Mouse (Mus musculus): ENCODE results near the gene Ccdc69. TPM values are rescaled to one million over a fixed set of nuclear protein-coding genes. Genes with fewer than 3 reads are reported as not detected.

Ccdc69 gene
- total and polyA plus RNA-seq, 3 experiments, result 0.31 to 0.42 TPM; not detected in 1

- peaks cover 10 to 16% of the 10 kb centered on the region in 2 experiments for H3K4me1 ChIP-seq (ENCODE audit: control insufficient read depth in 1 of 2, insufficient read depth in 2 of 2, low read length in 2 of 2)
- H3K9me3 ChIP-seq (replicated peaks; ENCODE audit: insufficient read depth, low read length), result no peaks in the 10 kb centered on the region
- no peaks in the 10 kb centered on the region for H3K79me2 ChIP-seq (ENCODE audit: control insufficient read depth, insufficient read depth, low read length, poor library complexity)
- H3K27me3 ChIP-seq (ENCODE audit: control insufficient read depth in 1 of 2, insufficient read depth in 2 of 2, low read length in 2 of 2), result no peaks in the 10 kb centered on the region
- no peak overlapping the region for H3K27ac ChIP-seq (ENCODE audit: control insufficient read depth, low read depth, low read length)
- H3K9ac ChIP-seq (ENCODE audit: control insufficient read depth, low read depth, low read length, poor library complexity, severe bottlenecking), result no peak overlapping the region
- DNase-seq (ENCODE audit: low read depth, low spot score), result no peak
- H3K36me3 ChIP-seq (ENCODE audit: control insufficient read depth in 1 of 2, insufficient read depth in 2 of 2, low read length in 2 of 2), result peaks cover 0 to 12% of the 10 kb centered on the region in 2 experiments; a peak in 2 of 4 replicates
- H3K4me3 ChIP-seq (ENCODE audit: control insufficient read depth in 1 of 2, insufficient read depth in 1 of 2, low read depth in 2 of 2, low read length in 2 of 2), result no peak overlapping the region
- TF ChIP-seq ZNF384 (IDR thresholded peaks at IDR 0.05; ENCODE audit: low read depth, low read length) (no peak), KAT2A (conservative IDR thresholded peaks at IDR 0.05; ENCODE audit: low read depth, low read length) (no peak), SIN3A (IDR thresholded peaks at IDR 0.05; ENCODE audit: low read length) (no peak), MAZ (IDR thresholded peaks at IDR 0.05; ENCODE audit: low read depth, low read length) (no peak), ETS1 (IDR thresholded peaks at IDR 0.05; ENCODE audit: low read depth, low read length) (no peak), E2F4 (IDR thresholded peaks at IDR 0.05; ENCODE audit: borderline replicate concordance, low read depth, low read length) (no peak)
These were observed 66.5 kb downstream of the Ccdc69 start for GRCm38 (mm10) chr11:55011440-55011839.

GRCm38 (mm10) chr11:55008230-55008629 is 69.7 kb downstream of the Ccdc69 start:
- H3K9ac ChIP-seq (ENCODE audit: control insufficient read depth, low read depth, low read length, poor library complexity, severe bottlenecking), result no peak overlapping the region
- peaks cover 10 to 16% of the 10 kb centered on the region in 2 experiments for H3K4me1 ChIP-seq (ENCODE audit: control insufficient read depth in 1 of 2, insufficient read depth in 2 of 2, low read length in 2 of 2)
- H3K27me3 ChIP-seq (ENCODE audit: control insufficient read depth in 1 of 2, insufficient read depth in 2 of 2, low read length in 2 of 2), result no peaks in the 10 kb centered on the region
- DNase-seq (ENCODE audit: low read depth, low spot score), result peak; percentile 82
- no peaks in the 10 kb centered on the region for H3K9me3 ChIP-seq (replicated peaks; ENCODE audit: insufficient read depth, low read length)
- H3K27ac ChIP-seq (ENCODE audit: control insufficient read depth, low read depth, low read length), result 0 out of 2 replicates have a peak overlapping the region, but pooled peaks have one; percentile 28
- no peaks in the 10 kb centered on the region for H3K79me2 ChIP-seq (ENCODE audit: control insufficient read depth, insufficient read depth, low read length, poor library complexity)
- H3K36me3 ChIP-seq (ENCODE audit: control insufficient read depth in 1 of 2, insufficient read depth in 2 of 2, low read length in 2 of 2), result peaks cover 0 to 12% of the 10 kb centered on the region in 2 experiments; a peak in 2 of 4 replicates
- no peak overlapping the region for H3K4me3 ChIP-seq (ENCODE audit: control insufficient read depth in 1 of 2, insufficient read depth in 1 of 2, low read depth in 2 of 2, low read length in 2 of 2)
- TF ChIP-seq MYB (IDR thresholded peaks at IDR 0.05; ENCODE audit: low read depth, low read length), result no peak
- TF ChIP-seq BHLHE40 (IDR thresholded peaks at IDR 0.05; ENCODE audit: borderline replicate concordance, low read depth, low read length), result no peak
- no peak for TF ChIP-seq UBTF (IDR thresholded peaks at IDR 0.05; ENCODE audit: borderline replicate concordance, insufficient read depth, low read depth, low read length)
- TF ChIP-seq RAD21 (IDR thresholded peaks at IDR 0.05; ENCODE audit: low read depth, low read length), result no peak
- peak; percentile 46 for TF ChIP-seq ZNF384 (IDR thresholded peaks at IDR 0.05; ENCODE audit: low read depth, low read length)
- no peak for TF ChIP-seq TCF12 (IDR thresholded peaks at IDR 0.05; ENCODE audit: low read depth, low read length)
- no peak for TF ChIP-seq CTCF (IDR thresholded peaks at IDR 0.05 in 2 of 3, conservative IDR thresholded peaks at IDR 0.05 in 1 of 3; ENCODE audit: control insufficient read depth in 1 of 3, insufficient read depth in 1 of 3, low read depth in 2 of 3, low read length in 3 of 3, poor library complexity in 1 of 3, severe bottlenecking in 1 of 3)
- no peak; the same call in 1 of the 2 replicates for TF ChIP-seq MXI1 (IDR thresholded peaks at IDR 0.05; ENCODE audit: low read depth, low read length)
- TF ChIP-seq ELF1 (IDR thresholded peaks at IDR 0.05; ENCODE audit: low read depth, low read length), result peak; percentile 33; the same call in 1 of the 2 replicates
- TF ChIP-seq ZC3H11A (IDR thresholded peaks at IDR 0.05; ENCODE audit: low read depth, low read length), result no peak
- peak; percentile 81 for TF ChIP-seq GATA1 (IDR thresholded peaks at IDR 0.05; ENCODE audit: low read depth, low read length)
- no peak for TF ChIP-seq SMC3 (IDR thresholded peaks at IDR 0.05; ENCODE audit: low read depth, low read length)
- no peak for TF ChIP-seq TBP (IDR thresholded peaks at IDR 0.05; ENCODE audit: low read depth, low read length)
- peak; percentile 78 for TF ChIP-seq SIN3A (IDR thresholded peaks at IDR 0.05; ENCODE audit: low read length)
- no peak for TF ChIP-seq POLR2A (IDR thresholded peaks at IDR 0.05; ENCODE audit: control insufficient read depth in 1 of 2, insufficient read depth in 1 of 2, low read depth in 1 of 2, low read length in 2 of 2, poor library complexity in 1 of 2)
- TF ChIP-seq JUND (IDR thresholded peaks at IDR 0.05; ENCODE audit: low read depth, low read length), result no peak
- TF ChIP-seq USF2 (IDR thresholded peaks at IDR 0.05; ENCODE audit: borderline replicate concordance in 1 of 2, insufficient read depth in 1 of 2, low read depth in 1 of 2, low read length in 2 of 2), result no peak
- TF ChIP-seq NRF1 (IDR thresholded peaks at IDR 0.05; ENCODE audit: insufficient read depth, low read depth, low read length, poor library complexity, severe bottlenecking), result no peak
- TF ChIP-seq MEF2A (IDR thresholded peaks at IDR 0.05; ENCODE audit: extremely low read depth, insufficient replicate concordance, low read depth, low read length, poor library complexity, severe bottlenecking), result no peak
- peak; percentile 57 to 76; a peak in 3 of 4 replicates for TF ChIP-seq EP300 (IDR thresholded peaks at IDR 0.05; ENCODE audit: low read depth in 1 of 2, low read length in 2 of 2)
- TF ChIP-seq TAL1 (IDR thresholded peaks at IDR 0.05; ENCODE audit: low read length), result 0 out of 2 replicates have a peak, but pooled peaks have one; percentile 15
- TF ChIP-seq USF1 (IDR thresholded peaks at IDR 0.05; ENCODE audit: low read depth, low read length), result no peak
- TF ChIP-seq CHD2 (IDR thresholded peaks at IDR 0.05; ENCODE audit: low read length), result no peak
- TF ChIP-seq KAT2A (conservative IDR thresholded peaks at IDR 0.05; ENCODE audit: low read depth, low read length), result no peak
- TF ChIP-seq MAX (IDR thresholded peaks at IDR 0.05; ENCODE audit: low read length), result 0 out of 2 replicates have a peak, but pooled peaks have one; percentile 7
- TF ChIP-seq MAZ (IDR thresholded peaks at IDR 0.05; ENCODE audit: low read depth, low read length), result no peak
- TF ChIP-seq MYC (IDR thresholded peaks at IDR 0.05; ENCODE audit: low read depth, low read length), result 0 out of 2 replicates have a peak, but pooled peaks have one; percentile 36
- TF ChIP-seq MAFK (IDR thresholded peaks at IDR 0.05; ENCODE audit: borderline replicate concordance, low read depth, low read length), result no peak
- no peak for TF ChIP-seq POLR2AphosphoS2 (IDR thresholded peaks at IDR 0.05; ENCODE audit: low read length)

All from MEL (cell line).